Mouse (Mus musculus): ENCODE measurements around the gene Acad11.

The Acad11 gene

DNA sequence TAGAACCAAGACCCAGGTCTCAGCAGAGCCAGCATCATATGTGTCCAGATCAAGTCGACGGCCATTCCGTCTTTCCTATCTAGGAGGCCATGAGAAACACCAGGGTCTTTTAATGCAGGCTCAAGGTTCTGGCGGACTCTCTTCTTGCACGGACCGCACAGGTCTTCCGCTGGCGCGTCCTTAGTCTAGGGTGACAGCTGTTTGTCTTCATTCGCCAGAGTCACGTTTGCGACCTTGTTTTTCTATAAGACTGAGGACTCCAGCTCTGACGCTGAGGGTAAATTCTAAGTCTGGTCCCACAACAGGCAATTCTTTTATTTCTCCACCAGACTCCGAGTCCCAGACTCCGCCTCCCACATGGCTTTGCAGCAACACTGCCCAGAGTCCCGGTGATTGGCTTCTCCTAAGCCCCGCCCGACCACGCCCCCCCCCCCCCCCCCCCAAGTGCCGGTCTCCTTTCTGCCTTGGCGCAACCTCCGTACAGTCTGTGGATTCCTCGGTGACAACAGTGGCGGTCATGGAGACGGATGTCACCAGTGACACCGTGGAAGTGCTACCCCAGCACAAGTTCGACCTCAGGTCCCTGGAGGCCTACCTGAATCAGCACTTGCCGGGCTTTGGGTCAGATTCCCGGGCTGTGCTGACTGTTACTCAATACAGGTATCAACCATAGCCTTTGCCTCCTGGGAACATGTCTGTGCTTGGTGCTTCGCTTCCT, at the start of gene Acad11:
Gene Acad11 (plus strand): TSS at position 134 of the 718 bp plus-strand sequence.
- DNase-seq (ENCODE audit: low read depth, low spot score) = peak; percentile 91

DNA sequence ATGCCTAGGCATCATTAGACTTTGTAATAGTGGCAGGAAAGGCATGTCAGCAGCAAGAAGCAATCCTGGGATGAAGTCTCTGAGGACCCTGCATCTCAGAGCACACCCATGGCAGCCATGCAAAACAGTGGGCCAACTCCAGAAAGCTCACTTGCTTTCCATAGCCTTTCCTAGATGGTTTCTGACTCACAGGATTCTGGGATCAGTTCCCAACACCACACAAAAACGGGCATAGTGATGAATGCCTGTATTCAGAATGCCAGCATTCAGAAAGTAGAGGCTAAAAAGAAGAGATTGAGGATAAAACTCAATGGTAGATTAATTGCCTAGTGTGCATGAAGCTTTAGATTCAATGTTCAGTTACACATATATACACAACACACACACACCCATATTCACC, 48.7 kb upstream of the Acad11 start:
- DNase-seq (ENCODE audit: low read depth, low spot score) = no peak

DNA sequence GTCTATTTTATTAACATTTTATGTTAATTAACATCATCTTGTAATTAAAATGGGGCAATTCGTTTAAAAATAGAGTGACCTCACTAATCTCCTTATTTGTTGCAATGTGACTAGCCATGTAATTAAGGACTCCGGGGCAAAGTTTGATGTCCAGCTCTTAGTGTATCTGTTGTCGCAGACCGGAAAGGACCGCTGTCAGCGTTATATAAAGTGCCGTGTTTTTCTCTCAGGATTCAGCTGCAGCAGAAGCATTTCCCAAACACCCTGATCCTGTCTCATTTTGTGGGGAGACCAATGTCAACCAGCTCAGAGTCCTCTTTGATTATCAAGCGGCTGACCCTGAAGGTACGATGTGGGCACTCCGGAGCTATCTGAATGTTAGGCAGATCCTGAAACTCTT, 42.2 kb upstream of the Acad11 start:
- DNase-seq (ENCODE audit: low read depth, low spot score) = no peak

DNA sequence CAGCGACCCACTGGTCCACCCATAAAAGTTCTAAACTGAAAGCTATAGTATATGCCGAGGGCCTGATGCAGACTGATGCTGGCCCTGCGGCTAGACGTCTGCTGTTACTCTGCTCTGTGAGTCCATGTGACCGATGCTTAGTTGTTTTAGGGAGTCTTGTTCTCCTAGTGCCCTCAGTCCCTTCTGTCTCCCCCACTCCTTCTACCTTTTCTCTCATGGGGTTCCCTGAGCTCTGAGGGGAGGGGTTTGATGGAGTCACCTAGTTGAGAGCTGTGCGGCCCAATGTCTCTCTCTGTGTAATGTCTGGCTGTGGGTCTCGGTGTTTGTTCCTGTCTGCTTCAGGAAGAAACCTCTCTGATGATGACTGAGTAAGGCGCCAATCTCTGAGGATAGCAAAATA, 36.0 kb upstream of the Acad11 start:
- DNase-seq (ENCODE audit: low read depth, low spot score) = no peak

DNA sequence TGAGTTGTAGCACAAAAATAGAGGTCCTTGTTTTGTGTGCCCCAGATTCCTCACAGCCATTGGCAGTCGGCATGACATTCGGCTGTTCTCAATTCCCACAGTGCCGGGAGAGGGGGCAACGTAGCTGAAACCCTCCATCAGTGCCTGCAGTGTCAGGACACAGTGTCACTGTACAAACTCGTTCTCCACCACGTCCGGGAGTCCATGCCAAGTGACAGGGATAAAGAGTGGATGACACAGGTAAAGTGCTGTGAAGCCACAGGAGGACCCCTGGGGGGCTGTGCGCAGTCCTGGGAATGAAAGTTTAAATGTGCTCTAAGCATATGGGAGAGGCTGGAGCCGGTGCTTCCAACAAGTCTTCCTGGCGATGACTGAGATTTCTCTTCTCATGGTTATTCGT, 33.3 kb upstream of the Acad11 start:
- no peak for DNase-seq (ENCODE audit: low read depth, low spot score)

DNA sequence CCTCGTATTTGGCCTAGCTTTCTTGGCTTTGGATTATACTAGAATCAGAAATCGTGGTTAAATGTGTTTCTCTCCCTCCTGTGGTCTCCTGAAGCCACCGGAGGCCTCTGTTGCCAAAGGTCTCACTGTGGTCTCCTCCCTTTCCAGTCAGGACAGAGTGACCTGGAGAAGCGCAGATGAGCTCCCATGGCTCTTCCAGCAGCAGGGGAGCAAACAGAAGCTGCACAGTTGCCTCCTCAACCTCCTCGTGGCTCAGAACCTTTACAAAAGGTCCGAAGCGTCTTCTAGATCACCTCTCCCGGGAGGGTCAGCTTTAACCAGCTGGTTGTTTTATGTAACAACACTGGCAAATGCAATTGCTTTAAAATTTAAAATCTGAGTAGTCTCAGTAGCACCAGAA, 28.9 kb upstream of the Acad11 start:
- DNase-seq (ENCODE audit: low read depth, low spot score) = no peak

DNA sequence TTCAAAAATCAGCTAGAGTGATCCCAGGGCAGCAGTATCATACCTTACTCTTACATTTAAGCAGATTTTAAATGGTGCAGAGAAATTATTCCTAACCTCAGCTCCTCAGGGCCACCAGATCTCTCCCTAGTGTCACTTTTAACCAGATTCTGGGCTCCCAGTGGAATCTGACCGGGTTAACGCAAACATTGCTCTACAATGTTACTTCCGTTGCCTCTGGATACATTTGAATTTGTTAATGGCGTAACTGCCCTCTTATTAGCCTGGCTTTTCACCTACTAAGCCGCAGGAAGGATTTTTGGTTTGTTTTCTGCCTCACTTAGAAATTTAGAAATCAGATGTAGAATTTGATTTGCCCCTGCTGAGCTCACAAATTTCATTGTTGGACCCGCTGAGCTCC, 28.5 kb upstream of the Acad11 start:
- no peak for DNase-seq (ENCODE audit: low read depth, low spot score)

DNA sequence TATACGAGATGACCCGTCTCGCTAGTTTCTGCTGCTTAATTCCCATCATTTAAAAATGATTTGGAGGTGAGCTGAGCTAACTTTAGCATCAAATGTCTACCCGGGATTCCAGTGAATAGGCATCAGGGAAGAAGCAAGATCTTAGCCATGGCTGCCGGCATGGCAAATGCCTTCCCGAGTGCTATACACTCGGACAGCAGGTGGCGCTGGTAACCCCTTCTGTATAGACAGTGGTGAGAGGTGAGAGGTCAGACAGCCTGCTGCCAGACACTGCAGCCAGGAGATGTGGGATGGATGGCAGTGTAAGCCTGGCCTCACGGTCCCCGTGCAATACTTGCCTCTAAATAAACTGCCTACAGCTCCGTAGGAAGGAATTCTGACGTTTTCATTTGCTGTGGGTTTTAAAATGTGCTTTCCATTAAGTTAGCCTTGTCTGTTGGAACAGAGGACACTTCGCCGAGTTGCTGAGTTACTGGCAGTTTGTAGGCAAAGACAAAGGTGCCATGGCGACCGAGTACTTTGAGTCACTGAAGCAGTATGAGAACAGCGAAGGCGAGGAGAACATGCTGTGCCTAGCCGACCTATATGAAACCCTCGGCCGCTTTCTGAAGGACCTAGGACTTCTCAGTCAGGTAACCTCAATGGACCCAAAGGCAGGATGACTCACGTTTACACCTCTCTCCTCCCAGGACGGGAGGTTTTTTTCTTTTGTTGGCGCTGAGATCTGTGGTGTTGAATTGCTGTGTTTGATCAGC, 27.7 kb upstream of the Acad11 start:
- DNase-seq (ENCODE audit: low read depth, low spot score) = peak; percentile 43

DNA sequence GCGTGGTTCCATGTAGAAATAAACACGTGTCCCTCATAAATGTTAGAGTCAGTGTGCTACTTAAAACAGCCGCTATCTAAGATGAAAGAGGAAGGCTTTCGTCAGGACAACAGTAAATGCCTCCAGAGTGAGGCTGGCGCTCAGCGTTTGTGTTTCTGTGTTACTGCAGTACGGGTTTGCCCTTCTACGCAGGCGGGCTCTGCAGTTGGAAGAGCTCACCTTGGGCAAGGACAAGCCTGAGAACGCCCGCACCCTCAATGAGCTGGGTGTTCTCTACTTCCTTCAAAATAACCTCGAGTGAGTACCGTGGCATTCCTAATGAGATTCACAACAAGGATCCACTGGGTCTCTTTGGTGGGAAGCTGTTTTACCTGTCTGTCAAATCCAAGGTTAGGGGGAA, 24.9 kb upstream of the Acad11 start:
- DNase-seq (ENCODE audit: low read depth, low spot score) = no peak

DNA sequence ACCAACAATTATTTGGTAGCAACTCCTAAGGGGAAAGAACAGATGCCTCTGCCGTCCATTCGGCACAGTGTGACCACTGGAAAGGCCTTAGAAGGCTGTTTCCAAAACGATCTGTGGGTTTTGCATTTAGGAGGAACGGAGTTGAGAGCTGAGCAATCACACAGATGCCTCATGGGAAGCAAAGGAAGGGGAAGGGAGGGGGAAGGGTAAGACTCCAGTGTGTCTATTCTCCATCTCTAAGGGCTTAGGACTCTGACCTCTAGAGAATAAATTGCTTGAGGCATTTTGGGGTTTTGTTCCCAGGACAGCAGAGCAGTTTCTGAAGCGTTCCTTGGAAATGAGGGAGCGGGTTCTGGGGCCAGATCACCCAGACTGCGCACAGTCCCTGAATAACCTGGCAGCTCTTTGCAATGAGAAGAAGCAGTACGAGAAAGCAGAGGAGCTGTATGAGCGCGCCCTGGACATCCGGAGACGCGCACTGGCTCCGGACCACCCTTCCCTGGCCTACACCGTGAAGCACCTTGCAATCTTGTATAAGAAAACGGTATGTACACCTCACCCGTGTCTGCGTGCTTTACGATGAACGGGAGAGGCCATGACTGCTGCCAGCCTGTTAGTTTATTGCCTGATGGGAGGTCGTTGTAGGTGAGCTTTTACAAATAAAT, 24.0 kb upstream of the Acad11 start:
- no peak for DNase-seq (ENCODE audit: low read depth, low spot score)

DNA sequence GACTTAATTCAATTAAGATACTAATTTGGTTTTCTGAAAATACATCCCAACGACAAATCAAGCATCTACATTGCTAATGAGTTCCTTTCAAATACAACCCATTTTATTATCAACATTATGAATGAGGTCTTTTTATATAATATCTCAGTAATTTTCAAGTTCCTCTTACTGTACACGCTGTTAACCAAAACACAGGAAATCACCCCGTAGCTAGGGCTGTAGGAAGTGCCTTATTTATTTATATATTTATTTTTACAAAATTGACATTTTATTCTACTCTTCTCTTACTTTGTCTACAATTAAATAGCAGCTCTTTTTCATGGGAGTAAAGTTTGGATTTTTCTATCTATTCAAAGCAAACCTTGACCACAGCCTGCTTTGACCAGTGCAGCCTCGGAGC, 23.4 kb upstream of the Acad11 start:
- no peak for DNase-seq (ENCODE audit: low read depth, low spot score)

DNA sequence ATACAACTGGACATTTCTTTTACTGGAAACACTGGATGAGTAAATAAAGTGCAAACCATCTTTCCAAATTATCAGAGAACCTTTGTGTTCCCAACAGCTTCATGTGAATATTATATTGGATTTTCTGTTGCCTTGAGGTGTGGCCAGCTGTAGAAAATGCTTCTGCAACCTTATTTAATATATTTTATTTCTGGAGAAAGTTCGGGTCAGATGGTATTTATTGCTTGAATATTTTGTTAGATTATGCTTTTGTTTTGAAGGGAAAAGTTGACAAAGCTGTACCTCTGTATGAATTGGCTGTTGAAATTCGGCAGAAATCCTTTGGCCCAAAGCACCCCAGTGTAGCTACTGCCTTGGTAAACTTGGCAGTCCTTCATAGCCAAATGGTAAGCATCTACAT, 22.8 kb upstream of the Acad11 start, which contains the start of gene Gm28305:
Gene Gm28305 (plus strand): TSS at position 301 of the 400 bp plus-strand sequence.
- no peak for DNase-seq (ENCODE audit: low read depth, low spot score)

DNA sequence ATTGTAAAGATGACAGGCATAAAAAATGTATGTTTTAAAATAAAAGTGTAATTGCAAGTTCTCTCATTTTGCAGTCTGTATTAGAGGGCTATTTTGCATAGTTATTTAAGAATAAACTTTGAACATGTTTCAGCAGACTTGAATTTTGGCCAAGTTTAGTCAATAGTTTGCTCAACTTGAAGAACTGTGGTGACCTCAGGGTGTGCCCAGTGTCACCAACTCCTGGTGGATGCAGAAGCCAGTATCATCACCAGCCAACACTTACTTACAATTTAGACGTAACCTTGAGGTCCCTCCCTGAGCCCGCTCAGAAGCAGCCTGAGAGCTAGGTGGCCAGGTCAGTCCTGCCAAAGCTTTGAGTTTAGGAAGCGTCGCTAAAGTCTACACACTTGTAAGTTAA, 19.5 kb upstream of the Acad11 start:
- DNase-seq (ENCODE audit: low read depth, low spot score) = no peak

DNA sequence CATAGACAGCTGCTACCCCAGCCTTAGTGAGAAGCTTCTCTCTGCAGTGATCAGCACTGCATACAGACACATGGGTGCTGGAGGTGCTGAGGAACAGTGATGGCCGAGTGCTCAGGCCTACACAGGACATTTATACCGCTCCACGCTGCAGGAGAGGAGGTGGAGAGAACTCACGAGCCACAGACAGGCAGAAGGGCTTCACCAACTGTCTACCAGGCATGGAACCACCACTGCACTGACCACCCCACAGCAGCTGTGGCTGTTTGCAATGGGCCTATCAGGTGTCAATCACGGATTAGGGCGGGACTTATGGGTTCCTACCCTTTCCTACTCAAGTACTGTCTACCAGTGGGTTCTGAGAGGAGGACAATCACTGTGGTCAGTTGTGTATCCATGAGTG, 12.1 kb upstream of the Acad11 start:
- no peak for DNase-seq (ENCODE audit: low read depth, low spot score)

DNA sequence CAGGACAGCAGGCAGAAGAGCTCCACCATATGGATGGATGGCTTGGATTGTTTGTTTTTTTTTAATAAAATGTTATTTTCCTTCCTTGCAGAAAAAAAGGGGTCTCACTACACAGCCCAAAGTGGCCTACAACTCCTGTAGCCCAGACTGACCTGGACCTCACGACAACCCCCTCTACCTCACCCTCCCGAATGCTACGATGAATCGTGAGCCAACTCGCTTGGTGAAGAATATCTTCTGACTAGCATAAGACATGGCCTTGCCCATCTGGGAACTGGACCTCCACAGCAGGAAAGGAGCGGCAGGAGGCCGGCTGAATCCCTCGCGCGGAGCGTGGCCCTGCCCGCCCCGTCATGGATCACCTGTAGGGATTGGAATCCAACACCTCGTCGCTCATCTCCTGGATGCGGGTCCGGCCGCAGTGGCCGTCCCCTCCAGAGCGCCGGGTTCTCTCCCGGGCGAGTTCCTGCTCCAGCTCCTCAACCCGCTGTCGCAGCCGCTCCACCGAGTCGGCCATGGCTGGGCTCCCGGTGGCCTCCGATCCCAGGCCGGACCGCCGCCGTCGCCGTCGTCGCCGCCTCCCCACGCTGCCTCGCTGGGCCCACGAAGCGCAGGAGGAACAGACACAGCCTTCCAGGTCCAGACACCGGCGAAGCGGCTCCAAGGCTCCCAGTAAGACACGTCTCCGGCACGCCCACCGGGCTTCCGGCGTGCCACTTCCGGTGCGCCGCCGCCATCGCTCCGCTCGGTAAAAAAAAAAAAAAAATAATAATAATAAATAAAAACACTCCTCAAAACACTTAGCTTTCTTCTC, 540 bp upstream of the Acad11 start, which contains the start of gene Uba5:
Gene Uba5 (minus strand): TSS at position 705 of the 814 bp plus-strand sequence.
- DNase-seq (ENCODE audit: low read depth, low spot score) = no peak

DNA sequence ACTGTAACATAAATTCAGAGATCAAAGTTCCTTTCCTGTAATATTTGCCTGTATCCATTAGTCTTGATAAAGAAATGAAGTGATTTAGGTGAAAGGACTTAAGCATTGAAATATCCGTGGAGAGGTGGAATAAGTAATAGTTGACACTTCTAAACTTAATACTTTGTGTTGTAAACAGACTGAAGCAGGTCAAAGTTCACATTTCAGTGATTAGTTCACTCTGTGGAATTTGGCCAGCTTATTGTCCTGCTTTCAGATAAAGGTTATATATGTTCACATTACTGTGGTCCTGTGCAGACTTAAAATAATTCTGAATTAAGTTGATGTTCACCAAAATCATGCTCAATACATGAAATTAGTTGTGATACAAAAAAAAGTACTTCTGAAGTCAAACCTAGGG, 1.4 kb downstream of the Acad11 start:
- no peak for DNase-seq (ENCODE audit: low read depth, low spot score)

DNA sequence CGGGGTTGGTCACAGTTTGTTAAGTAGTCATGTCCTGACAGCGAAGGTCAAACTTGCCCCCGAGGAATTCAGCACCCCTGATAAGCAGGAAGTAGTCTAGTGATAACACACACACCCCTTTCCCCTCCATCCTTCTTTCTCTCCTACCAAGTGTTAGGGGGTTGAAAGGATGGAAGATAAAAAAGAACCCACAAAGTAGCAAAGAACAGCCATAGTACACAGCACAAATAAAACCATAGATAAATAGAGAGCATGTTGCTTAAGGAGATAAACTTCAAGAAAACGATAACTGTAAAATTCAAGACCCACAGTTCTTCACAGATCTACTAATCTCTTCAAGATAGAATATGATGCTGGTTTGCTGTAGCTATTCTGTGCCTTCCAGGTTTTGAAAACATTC, 7.1 kb downstream of the Acad11 start:
- DNase-seq (ENCODE audit: low read depth, low spot score) = no peak

DNA sequence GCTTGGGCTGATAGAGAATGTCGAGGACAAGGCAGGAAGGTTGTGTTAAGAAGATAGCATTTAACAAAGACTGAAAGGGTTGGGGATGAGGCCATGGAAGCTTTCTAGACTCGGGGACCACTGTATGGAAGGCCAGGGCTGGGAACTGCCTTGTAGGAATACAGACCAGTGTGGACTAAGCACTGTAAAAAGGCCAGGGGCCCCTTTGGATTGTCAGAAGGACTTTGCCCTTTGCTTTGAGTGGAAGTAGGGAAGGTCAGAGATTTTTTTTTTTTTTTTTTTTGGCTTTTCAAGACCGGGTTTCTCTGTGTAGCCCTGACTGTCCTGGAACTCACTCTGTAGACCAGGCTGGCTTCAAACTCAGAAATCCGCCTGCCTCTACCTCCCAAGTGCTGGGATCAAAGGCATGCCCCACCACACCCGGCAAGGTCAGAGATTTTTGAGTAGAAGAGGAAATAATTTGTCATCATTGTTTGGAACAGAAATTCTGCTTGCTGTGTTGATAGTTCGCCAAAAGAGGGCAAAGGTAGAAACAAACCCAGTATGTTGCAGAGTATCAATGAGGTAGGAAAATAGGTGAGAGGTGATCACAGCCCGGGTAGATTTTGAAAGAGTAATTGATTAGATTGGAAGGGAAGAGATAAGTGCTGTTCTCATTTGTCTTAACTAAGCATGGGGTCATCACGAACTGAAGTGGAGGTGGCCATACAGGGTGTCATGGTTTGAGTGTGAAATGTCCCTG, 7.9 kb downstream of the Acad11 start:
- no peak for DNase-seq (ENCODE audit: low read depth, low spot score)

DNA sequence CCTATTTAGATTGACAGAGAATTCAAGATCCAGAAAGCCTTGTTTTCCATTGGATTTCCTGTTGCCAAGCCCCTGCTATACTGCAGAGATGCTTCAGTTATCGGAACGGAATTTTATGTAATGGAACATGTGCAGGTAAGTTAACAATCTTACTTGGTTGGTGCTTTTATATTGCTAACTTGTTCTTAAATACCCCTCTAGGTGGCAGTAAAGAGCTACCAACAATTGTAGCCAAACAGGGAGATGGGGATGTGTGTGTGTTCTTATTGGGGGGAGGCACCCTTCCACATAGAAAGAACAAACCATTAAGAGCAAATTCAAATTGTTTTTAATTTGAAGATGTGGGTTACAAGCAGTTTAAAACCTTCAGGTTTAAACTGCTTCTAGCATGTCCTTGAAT, 12.6 kb downstream of the Acad11 start:
- DNase-seq (ENCODE audit: low read depth, low spot score) = peak; percentile 9

DNA sequence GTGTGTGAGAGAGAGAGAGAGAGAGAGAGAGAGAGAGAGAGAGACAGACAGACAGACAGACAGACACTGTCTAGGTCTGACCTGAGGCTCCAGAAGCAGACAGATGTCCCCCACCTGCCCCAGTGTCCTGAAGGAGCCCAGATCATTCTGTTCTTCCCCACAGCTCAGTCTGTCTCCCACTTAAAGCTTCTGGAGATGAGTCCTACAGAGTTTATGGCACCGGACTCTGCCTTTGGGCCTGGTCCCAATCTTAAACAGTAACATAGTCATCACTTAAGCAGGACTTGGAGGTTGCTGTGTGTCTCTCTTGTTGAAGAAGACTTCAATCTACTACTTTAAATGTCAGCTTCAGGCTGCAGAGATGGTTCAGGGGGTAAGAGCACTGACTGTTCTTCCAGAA, 15.6 kb downstream of the Acad11 start:
- DNase-seq (ENCODE audit: low read depth, low spot score) = no peak

DNA sequence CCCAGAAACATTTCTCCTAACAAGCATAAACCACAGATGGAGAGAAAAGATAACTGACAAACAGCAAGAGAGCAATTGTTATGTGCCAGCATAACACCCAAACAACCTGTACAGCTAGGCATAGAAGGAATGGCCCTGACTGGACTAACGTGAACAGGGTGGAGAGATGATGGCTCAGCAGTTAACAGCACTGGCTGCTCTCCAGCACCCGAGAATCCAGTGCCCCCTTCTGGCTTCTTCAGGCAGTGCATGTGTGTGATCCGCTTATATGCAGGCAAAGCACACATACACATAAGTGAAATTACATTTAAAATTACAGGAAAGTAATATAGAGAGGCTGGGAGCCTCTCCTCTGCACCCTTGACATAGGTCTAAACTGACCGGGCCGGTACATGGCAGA, 16.2 kb downstream of the Acad11 start:
- DNase-seq (ENCODE audit: low read depth, low spot score) = no peak

Measured in retina, adult 2 months (tissue).